Mouse (Mus musculus): ENCODE measurements around the gene Renbp.

Renbp gene

DNA sequence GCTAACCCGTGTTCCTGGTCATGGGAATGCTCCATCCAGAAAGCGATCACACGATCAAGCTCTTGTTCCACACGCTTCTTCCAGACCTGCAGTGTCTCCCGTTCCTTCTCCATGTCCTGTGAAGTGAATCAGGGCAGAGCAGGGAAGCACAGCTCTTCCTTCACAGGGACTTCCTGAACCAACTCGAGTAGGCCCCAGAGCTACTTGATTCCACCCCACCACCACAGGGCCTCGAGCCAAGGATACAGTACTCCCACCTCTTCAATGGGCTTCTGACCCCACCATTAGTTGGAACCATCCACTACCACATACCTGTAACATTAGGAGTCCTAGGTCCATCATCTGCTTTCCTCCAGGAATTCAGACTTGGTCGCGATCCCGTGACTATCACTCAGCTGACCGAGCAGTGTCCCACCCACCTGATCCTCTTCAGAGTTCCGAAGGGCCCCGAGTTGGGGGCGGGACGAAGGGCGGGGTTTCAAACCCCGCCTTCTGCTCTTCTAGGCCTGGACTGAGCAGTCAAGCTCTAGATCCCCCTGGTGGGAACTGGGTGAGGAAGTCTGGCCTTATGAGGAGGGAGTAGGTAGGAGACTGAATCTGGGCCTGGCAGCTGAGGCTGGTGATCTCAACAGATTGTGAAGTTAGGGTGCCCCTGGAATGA lies at the start of gene Renbp:
Gene Renbp, minus strand, starts transcription at position 449 of the 661 bp plus-strand sequence.
- DNase-seq = peak; percentile 74

DNA sequence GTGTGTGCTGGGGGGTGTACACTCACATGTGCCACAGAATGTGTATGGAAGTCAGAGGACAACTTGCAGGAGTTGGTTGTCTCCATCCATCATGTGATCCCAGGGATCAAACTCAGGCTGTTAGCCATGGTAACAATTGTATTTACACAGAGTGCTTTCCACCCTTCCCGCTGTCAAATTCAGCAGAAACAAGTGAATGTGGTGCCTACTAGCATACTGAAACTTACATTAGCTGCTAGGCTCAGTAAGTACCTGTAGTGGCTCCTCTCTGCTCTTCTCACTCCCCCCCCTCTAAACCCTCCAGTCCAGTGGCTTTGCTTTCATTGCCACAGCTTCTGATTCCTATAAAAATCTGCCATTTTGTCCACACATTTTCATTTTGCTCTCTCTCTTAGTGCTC lies 47.1 kb upstream of the Renbp start:
- DNase-seq = no peak

DNA sequence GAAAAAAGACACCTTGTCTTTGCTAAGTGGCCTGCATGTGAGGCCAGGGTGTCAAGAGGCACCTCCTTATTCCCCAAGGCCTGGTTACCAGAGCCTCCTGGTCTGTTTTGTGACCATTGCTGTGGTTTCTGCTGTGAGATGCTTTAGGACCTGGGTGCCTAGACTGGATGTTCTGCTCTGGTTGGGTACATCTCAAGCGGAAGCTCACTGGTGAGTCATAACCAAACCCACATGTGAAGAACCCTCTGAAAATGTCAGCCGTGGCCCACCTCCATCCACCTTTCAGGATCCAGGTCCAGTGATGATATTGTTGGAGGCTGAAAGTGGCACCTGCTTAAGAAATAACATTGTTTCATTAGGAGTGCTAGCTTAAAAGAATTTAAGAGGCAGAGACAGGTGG lies 45.6 kb upstream of the Renbp start:
- DNase-seq = no peak

DNA sequence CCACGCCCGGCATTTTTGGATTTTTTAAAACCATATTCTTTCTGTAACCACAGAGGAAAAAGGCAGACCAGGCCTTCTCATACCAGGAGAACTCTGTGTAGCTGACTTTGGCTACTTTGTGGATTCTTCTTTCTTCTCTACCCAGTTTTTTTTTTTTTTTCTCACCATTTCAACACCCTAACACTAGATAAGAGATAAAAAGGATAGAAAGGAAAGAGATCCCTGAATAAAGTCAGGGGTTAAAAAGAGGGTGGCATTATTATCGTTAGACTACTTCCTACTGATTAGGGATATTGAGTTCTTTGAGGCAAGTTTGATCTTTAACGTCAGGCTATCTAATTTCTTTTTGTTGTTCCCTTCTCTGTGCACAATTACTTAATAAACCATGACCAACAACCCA lies 42.1 kb upstream of the Renbp start:
- no peak for DNase-seq

DNA sequence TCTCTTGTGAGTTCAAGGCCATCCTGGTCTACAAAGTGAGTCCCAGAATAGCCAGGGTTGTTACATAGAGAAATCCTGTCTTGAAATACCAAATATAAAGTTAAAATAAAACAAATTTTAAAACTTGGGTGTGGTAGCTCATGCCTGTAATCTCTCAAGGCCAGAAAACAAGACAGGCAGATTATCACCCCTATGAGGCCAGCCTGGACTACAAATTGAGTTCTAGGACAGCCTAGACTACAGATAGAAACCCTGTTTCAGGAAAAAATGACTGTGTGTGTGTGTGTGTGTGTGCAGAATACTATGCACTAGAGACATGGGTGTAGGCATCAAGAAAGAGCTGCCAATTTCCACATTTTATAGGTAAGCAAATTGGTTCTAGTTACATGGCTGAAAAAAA lies 40.1 kb upstream of the Renbp start:
- DNase-seq = no peak

DNA sequence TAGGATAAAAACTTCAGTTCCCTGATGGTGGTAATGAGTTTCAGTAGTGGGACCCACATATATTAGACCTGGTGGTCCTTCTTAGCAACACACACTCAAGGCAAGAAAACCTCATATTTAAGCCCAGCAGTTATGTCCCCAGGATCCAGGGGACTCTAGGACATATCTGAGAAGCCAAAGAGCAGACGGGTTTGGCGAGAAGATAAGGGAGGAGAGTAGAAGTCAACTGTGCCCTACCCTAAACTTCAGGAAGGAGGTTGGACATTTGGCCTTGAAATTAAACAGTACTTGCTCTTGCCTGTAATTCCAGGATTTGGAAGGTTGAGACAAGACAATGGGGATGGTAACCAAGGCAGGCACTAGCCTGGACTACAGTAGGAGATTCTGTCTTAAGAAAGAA lies 39.1 kb upstream of the Renbp start:
- no peak for DNase-seq

DNA sequence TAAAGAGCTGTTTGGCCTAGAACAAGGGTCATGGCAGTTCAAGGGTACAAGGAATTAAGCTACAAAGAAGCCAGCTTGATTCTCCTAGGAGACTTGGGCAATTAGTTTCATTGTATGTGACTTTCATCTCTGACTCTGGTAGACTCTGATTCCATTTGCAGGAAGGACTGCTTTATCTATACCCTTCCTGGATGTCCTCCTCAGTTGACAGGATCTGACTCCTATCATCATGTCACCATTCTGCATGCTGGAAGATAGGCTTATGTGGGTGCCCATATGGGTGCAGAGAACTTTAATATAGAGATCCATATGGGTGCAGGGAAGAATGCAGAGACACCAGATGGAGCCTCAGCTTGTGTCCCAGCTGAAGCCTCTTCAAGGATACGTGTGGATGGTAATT lies 38.5 kb upstream of the Renbp start:
- no peak for DNase-seq

DNA sequence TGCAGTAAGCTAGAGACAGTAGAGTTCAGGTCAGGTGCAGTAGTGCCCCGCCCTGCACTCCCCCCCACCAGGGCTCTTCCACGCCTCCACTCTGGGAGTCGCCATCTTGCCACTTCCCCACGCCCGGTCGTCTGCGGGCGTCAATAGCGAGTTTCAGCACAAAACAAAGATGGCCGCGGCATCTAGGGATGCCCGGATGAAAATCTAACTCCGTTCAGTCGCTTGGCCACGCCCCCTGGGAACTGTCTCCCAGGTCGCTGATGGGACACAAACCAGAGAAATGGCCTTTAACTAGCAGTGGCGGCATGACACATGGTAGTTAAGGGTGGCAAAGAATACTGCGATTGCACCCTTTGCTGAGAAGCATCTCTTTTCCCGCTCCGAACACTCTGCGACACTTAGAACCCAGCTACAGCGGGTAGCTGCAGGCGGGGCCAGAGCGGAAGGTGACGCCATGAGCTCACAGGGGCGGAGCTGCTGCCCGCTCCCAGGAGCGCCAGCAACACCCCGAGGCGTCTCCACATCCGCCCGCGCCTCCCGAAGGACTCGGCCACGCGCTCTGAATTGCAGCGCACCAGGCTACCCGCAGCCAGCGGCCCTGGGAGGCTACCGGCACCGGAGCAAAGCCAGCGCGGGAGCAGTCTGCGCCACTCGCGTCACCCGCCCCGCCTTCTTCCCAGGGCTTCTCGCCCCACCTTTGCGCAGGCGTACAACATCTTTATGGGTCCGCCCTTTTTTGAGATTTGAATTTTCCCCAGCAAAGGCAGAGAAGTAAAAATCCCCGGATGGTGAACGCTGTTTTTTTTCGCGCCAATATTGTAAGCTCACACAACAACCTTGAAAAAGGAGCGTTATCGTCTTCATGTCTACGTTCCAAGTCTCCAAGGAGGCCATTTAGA lies 36.8 kb upstream of the Renbp start:
- DNase-seq = peak; percentile 94

DNA sequence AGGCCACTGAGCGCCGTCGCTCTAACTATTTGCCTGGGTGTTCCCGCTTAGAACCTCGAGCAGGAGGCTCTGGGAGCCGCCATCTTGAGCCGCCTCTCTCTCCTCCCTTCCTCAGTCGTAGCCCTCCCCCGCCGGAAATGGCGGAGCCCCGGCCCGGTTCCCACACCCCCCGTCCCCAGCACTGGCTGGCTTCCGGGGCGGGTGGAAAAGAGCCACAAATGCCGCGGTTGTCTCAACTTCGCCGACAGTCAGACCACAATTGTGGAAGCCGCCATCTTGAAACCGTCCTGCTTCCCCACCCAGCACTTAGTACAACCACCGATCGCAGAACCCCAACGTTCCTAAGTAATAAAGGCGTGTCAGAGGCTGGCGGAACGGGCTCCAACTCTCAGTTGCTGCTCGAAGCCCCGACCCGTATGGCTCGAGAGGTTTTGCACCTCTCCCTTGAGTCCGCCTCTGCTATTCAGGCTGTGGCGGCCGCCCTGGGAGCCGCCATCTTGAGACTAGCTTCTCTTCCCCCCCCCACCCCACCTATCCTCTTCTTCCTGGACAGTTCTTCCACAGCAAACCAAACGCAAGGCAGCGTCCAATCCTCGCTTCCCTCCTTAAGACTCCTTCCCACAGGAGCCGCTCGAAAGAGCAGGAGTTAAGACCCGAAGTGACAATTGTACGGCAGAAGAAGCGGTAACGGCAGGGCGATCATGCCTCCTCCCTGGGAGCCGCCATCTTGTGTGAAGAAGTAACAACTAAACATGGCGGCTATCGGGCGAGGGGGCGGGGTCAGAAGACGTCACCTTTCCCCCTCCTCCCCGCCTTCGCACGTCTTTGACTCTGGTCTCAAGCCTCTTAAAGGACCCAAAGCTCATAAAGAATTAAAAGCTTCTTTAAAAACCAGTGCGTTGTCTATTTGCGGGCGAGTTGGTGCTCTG lies 35.9 kb upstream of the Renbp start, which contains the start of gene Hcfc1:
Gene Hcfc1, minus strand, starts transcription at position 110 of the 929 bp plus-strand sequence.
- DNase-seq = peak; percentile 91

DNA sequence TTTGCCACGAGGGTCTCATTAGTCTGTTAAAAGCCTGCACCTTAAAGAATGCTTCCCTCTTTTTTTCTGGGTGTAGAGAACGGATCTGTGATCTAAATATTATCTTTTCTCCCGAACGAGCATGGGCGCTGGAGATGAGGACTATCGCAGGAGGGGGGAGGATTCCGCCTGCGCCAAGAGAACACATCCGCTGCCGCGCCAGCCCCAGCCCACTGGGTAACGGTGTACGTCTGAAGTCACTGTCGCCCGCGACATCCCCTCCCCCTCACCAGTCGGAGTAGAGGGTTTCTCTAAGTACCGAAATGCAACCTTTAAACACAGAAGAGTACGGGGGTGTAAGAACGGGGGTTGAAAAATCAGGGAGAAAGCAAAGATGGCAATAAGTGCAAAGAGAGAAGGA lies 34.7 kb upstream of the Renbp start:
- DNase-seq = peak; percentile 77

DNA sequence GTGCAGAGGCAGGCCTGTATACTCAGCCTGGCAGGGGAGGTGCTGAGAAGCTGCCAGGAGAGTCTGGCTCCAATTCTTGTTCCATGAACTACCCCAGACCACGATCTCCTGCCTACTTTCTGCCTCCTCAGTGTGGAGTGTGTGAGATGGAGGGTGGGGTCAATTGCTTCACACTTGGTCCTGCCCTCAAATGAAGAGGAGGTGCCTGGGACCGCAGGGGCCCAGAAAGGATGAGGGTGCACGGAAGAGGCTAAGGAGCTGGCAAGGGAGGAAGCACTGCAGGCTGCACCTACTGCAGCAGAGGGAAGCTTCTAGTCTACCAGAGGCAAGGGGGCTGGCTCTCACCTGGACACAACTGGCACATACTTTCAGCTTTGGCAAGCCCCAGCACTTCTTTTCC lies 33.7 kb upstream of the Renbp start:
- no peak for DNase-seq

DNA sequence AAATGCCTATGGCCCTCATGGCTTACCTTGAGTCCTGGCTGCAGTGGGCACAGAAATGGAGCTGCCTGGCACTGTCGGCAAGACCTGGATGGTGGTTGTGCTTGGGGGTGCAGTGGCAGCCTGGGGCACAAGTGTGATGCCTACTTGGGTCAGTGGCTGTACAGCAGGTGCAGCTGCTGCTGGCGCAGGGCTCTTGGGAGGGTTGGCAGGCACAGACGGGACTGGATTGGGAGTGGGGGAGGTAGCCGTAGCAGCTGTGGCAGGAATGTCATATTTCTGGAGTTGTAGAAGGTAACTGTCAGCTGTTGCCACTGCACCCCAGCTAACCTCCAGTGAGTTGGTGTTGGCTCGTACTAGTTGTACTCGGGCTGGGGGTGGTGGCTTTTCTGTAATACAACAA lies 24.3 kb upstream of the Renbp start:
- no peak for DNase-seq

DNA sequence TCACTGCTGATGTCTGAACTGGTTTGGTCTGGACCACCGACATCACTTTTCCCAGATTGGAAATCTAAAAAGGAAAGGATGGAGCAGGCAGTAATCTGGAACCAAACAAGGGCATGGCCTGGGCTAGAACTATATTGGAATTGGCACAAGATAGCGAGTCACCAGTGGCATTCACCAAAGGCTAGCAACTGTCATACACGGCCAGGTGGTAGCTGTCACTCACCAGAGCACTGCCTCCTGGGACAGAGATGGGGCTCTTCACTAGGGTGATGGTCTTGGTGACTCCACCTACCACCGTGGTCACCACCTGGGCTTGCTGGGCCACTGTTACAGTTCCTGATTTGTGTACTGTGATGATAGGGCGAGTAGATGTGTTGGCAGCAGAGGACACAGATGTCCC lies 22.0 kb upstream of the Renbp start:
- no peak for DNase-seq

DNA sequence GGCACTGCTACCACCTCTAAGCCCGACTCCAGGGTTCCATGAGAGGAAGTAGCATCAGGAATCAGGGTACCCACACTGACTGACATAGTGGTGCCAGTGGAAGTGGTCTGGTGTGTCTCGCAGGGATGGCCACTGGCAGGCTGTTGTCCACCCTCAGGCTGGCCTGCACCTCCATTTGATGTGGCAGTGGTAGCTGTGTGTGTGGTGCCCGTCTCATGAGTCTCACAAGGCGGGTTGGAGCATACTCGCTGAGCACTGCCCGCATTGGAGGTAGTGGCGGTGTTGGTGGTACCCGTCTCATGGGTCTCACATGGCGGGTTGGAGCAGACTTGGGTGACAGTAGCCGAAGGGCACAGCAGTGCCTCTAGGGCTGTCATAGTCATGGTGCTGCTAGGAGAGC lies 18.7 kb upstream of the Renbp start:
- no peak for DNase-seq

DNA sequence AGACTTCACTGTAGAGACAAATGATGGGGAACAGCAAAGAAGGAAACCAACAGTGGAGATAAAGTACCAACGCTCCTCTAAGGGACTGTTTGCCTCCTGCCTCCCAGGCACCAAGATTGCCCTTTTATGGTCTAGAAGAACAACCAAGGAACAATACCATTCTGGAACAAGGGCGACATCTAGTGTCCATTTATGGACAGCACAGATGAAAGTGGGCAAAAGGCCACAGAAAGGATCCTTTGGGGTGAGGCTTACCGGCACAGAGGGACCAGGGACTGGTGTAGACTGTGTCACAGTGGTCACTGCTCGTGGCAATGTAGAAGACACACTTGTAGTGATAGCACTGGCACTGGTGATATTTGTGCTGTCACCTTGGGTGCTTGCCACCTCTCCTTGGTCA lies 18.0 kb upstream of the Renbp start:
- peak; percentile 22 for DNase-seq

DNA sequence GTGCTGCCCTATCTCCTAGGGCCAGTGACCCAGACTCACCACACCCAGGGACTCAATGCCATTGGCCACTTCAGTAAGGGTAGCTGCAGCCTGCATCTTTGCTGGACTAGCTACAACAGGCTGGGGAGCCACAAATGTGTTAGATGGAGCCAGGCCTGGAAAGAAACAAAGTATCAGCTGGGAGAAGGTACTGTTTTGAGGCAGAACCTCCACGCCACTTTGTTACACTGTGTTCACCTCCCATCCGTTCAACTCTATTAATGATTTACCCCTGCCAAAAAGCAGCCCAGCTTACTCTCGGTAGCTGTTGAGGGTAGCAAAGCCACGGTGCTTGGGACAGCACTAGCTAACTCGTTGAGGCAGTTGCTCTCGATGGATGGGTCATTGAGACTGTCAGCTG lies 16.2 kb upstream of the Renbp start:
- no peak for DNase-seq

DNA sequence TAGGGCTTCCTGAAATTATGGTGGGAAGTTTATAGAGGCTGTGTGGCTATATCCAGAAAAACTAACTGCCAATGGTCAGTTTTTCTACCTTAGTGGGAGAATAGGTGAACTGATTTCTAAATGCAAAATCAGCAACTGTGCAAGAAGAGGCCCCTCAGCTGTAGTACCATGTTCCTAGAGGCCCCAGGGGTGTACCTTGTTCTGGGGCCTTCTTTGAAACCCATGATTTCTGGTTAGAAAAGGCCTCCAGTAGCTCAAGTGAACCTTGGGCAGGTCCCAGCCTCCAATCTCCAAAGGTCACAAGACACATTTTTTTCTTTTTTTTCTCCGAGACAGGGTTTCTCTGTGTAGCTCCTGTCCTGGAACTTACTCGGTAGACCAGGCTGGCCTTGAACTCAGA lies 11.6 kb upstream of the Renbp start:
- DNase-seq = no peak

DNA sequence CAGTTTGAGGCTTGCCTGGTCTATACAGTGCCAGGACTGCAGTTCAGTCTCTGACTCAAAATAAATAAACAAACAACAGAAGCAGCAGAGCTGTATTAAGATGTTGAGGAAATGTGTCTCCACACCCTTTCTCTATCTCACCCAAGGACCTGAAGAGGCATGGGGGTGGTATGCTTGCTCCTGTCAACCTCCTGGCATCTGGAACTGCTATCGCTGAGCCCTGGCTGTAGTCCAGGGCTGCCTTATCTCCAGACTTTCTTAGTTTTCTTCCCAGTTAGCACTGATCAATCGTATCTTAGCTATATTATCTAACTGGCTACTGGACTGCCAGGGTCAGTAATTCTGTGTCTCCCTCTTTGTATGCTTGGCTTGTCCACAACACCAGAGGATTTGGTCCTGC lies 11.2 kb upstream of the Renbp start:
- DNase-seq = no peak

DNA sequence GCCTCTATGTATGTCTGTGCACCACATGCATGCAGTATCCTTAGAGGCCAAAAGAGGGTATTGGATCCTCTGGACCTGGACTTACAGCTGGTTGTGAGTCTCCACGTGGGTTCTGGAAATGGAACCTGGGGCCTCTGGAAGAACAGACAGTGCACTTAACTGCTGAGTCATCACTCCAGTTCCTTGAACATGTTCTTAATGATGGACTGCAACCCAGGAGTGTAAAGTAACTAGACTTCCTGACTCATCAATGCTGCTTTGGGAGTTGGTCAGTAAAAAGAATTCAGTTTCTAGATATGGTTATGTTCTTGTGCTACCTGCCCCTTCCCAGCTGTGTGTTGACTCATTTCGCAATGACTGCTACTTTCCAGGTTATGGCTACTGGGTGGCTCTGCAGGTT lies 1.2 kb upstream of the Renbp start:
- DNase-seq = no peak

DNA sequence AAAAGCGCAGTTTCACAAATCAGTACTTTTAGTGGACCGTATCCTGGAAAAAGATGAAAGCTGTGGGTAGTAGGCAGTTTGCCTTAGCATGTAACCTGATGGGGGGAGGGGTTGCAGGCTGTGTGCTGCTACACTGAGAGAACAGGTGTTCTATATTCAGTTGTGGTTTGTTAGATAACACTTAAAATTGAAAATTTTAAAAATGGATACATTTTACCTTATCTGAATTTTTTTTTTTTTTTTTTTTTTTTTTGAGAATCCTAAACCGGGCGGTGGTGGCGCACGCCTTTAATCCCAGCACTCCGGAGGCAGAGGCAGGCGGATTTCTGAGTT lies 8.1 kb downstream of the Renbp start:
- DNase-seq = no peak

DNA sequence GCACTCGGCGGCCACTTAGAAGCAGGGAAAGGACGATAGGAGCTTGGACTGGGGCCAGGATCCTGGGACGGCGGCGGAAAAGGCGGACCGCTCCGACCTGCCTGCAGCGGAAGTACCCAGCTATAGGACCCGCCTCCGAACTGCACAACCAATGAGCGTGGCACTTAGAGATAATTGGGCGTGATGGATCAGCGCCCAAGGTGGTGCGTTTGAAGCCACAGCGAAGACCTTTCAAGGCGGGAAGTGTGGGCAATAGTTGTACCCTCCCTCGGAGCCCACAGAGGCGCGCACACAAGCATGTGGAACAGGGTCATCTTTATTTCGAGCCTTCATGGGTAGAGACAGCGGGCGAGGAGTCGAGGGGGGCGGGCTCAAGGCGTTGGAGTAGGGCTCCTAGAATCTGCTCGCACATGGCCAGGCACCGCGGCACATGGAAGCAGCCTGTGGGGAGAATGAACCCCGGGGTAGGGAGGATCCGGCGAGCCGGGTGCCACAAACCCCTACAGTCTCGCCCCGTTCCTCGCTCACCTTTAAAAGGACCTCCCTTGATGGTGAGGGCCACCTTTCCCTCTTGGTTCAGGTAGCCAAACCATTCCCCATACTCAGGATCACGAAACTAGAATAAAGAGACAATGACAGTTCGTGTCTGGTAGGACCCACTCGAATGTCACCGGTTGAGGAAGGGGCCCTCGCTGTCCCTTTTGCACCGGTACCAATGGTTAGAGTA lies 8.7 kb downstream of the Renbp start, which contains the start of the genes Arhgap4 and Naa10:
Gene Arhgap4, minus strand, starts transcription at position 48 of the 727 bp plus-strand sequence.
Gene Naa10, minus strand, starts transcription at position 122 of the 727 bp plus-strand sequence.
- DNase-seq = peak; percentile 91

DNA sequence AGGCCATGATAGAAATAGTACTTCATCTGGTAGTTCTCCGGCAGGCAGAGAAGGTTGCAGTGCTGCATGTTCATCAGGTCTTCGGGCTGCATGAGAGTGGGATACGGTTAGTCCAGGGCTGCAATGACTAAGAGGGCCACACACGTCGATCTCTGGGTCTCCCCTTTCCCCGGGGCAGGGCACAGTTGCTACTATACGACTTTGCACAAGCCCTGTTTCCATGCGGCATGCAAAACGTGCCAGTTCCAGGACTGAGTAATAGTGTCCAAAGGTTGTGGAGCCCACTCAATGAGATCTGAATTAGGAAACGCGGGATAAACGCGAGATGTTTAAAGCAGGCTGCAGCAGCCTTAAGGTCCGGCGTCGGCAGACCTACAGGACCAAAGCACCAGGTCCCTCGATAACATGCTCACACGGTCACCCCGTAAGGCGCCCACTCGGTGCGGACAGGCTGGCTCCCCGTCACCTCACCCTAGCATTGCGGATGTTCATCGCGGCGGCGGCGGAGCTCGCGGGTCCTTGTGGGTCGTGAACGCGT lies 9.3 kb downstream of the Renbp start:
- DNase-seq = no peak

All from layer of hippocampus, adult 9-11 months (tissue).